8 mouse cellular contexts compared by ENCODE assay signal in genomic region chr2:154657486-154658237, GRCm38 (mm10). TPM values are rescaled to one million over a fixed set of nuclear protein-coding genes. Genes with fewer than 3 reads are reported as not detected.
DNase-seq lines count a peak whose midpoint lies in the region; ATAC-seq lines count a peak whose summit lies in the region.

No protein-coding gene starts in this region.

- H3K36me3 ChIP-seq in hindbrain, embryonic 10.5 days: peaks cover 21% of the 10 kb centered on the region
- H3K36me3 ChIP-seq in midbrain, embryonic 16.5 days (ENCODE audit: control insufficient read depth, insufficient read depth, low read length): 0 out of 2 replicates have a peak, but pooled peaks cover 2% of the 10 kb centered on the region

- H3K9me3 ChIP-seq in hindbrain, embryonic 10.5 days: no peaks in the 10 kb centered on the region
- no peaks in the 10 kb centered on the region for H3K9me3 ChIP-seq in midbrain, embryonic 16.5 days (replicated peaks; ENCODE audit: control insufficient read depth, low read length, poor library complexity, severe bottlenecking)

- H3K4me1 ChIP-seq in hindbrain, embryonic 10.5 days (replicated peaks): peaks cover 25% of the 10 kb centered on the region
- H3K4me1 ChIP-seq in midbrain, embryonic 16.5 days (ENCODE audit: control insufficient read depth, insufficient read depth, low read length): peaks cover 27% of the 10 kb centered on the region

- H3K4me2 ChIP-seq in midbrain, embryonic 16.5 days (ENCODE audit: low read length): peak overlapping the region; percentile 98

- peak; percentile 38 for DNase-seq in urinary bladder, postnatal 25 days (ENCODE audit: low spot score)
- no peak for DNase-seq in urinary bladder, postnatal 4 days (ENCODE audit: low spot score in 2 of 2)
- DNase-seq in hindbrain, embryonic 10.5 days (ENCODE audit: low spot score): peak; percentile 15
- peak; percentile 55 for DNase-seq in liver
- peak; percentile 41 for DNase-seq in thymus, postnatal 4 days
- DNase-seq in ovary, postnatal 36 days (ENCODE audit: low spot score): no peak

- peak overlapping the region; percentile 93 for H3K4me3 ChIP-seq in hindbrain, embryonic 10.5 days
- peak overlapping the region; percentile 81 for H3K4me3 ChIP-seq in midbrain, embryonic 16.5 days (ENCODE audit: low read depth, low read length)

- H3K27me3 ChIP-seq in hindbrain, embryonic 10.5 days (ENCODE audit: insufficient read depth, poor library complexity, severe bottlenecking): no peaks in the 10 kb centered on the region
- no peaks in the 10 kb centered on the region for H3K27me3 ChIP-seq in midbrain, embryonic 16.5 days (ENCODE audit: control insufficient read depth, insufficient read depth, low read depth, low read length)

- peak overlapping the region; percentile 94 for H3K27ac ChIP-seq in hindbrain, embryonic 10.5 days
- H3K27ac ChIP-seq in midbrain, embryonic 16.5 days (ENCODE audit: low read length): peak overlapping the region; percentile 76

- ATAC-seq in erythroblast, adult 5-6 weeks (replicated peaks; ENCODE audit: low FRiP score, poor library complexity, severe bottlenecking): peak; percentile 64
- no peak; the same call in 1 of the 2 replicates for ATAC-seq in midbrain, embryonic 16.5 days

- 20% methylated on average over 12 of the region's 12 CpGs for WGBS in hindbrain, embryonic 10.5 days
- 17% methylated on average over 12 of the region's 12 CpGs for WGBS in midbrain, embryonic 16.5 days

- H3K9ac ChIP-seq in midbrain, embryonic 16.5 days (ENCODE audit: low read depth, low read length): peak overlapping the region; percentile 90

RNA-seq across cellular contexts. Expression of gene Chmp4b, which starts 6.2 kb away (rescaled TPM):
- 28.0 and 35.7 TPM in 2 replicates for total RNA-seq in erythroblast, adult 5-6 weeks (2015; ENCODE audit: low replicate concordance)
- total RNA-seq in erythroblast, adult 5-6 weeks (2017; ENCODE audit: low replicate concordance): 47.3 and 59.0 TPM in 2 replicates
- 13.3 and 18.1 TPM in 2 replicates for polyA plus RNA-seq in hindbrain, embryonic 10.5 days (2016; fragmentation: Nextera tagmentation; extraction: Ambion mirVana)
- polyA plus RNA-seq in midbrain, embryonic 16.5 days (2015; fragmentation: Nextera tagmentation; extraction: Ambion mirVana): 22.1 and 24.2 TPM in 2 replicates

RNA-seq across cellular contexts. Expression of gene 4930519P11Rik, which starts 44.4 kb away (rescaled TPM):
- total RNA-seq in erythroblast, adult 5-6 weeks (2015; ENCODE audit: low replicate concordance): 6.7 TPM in 1 of 2 replicates, not detected in the other
- 1.8 TPM in 1 of 2 replicates, not detected in the other for total RNA-seq in erythroblast, adult 5-6 weeks (2017; ENCODE audit: low replicate concordance)
- 0.36 TPM in 1 of 2 replicates, not detected in the other for polyA plus RNA-seq in hindbrain, embryonic 10.5 days (2016; fragmentation: Nextera tagmentation; extraction: Ambion mirVana)
- 0.41 and 0.63 TPM in 2 replicates for polyA plus RNA-seq in midbrain, embryonic 16.5 days (2015; fragmentation: Nextera tagmentation; extraction: Ambion mirVana)

RNA-seq across cellular contexts. Expression of gene Zfp341, which starts 44.6 kb away (rescaled TPM):
- total RNA-seq in erythroblast, adult 5-6 weeks (2015; ENCODE audit: low replicate concordance): 6.9 and 11.0 TPM in 2 replicates
- 6.4 TPM in 2 replicates for total RNA-seq in erythroblast, adult 5-6 weeks (2017; ENCODE audit: low replicate concordance)
- 1.3 and 1.4 TPM in 2 replicates for polyA plus RNA-seq in hindbrain, embryonic 10.5 days (2016; fragmentation: Nextera tagmentation; extraction: Ambion mirVana)
- 2.3 TPM in 2 replicates for polyA plus RNA-seq in midbrain, embryonic 16.5 days (2015; fragmentation: Nextera tagmentation; extraction: Ambion mirVana)

RNA-seq across cellular contexts. Expression of gene Pxmp4, which starts 54.2 kb away (rescaled TPM):
- 9.0 and 9.6 TPM in 2 replicates for total RNA-seq in erythroblast, adult 5-6 weeks (2015; ENCODE audit: low replicate concordance)
- total RNA-seq in erythroblast, adult 5-6 weeks (2017; ENCODE audit: low replicate concordance): 7.5 and 11.2 TPM in 2 replicates
- 14.5 and 16.9 TPM in 2 replicates for polyA plus RNA-seq in hindbrain, embryonic 10.5 days (2016; fragmentation: Nextera tagmentation; extraction: Ambion mirVana)
- 14.1 and 15.9 TPM in 2 replicates for polyA plus RNA-seq in midbrain, embryonic 16.5 days (2015; fragmentation: Nextera tagmentation; extraction: Ambion mirVana)

Comparison
In these comparisons a context has a peak if more than half of its experiments do, and no peak if none do; other contexts are left out.
1. DNase-seq: peak in urinary bladder, postnatal 25 days (single experiment), hindbrain, embryonic 10.5 days (single experiment), liver (single experiment) and thymus, postnatal 4 days (single experiment); none in urinary bladder, postnatal 4 days (0 of 2) and ovary, postnatal 36 days (single experiment).